Mouse (Mus musculus) forebrain, postnatal 0 days (tissue): ENCODE measurements at regions not wholly inside any gene's neighbourhood (a gene's known extent, or its start where the extent isn't known, plus 50 kb on each side); places are given as distances from the start of the nearest gene placed in this dataset.
A peak's percentile ranks its signal among the peaks of the same experiment; 100 is the strongest.

Experiments
- ATAC-seq: fragments of 200-750 bp; cut with Nextera tagmentation; 2 replicates; pipeline ENCODE4 v1.8.0; 2017; ENCODE audit warnings: mild to moderate bottlenecking, moderate library complexity
- DNase-seq: peaks from one replicate; pipeline ENCODE4 v3.0.0-alpha.2; 2015
- H3K27ac ChIP-seq: fragments of 300-500 bp; sonication (generic); 2 replicates; pipeline ENCODE4 v1.5.1; 2014; ENCODE audit warnings: low read depth, mild to moderate bottlenecking, antibody characterized with exemption, low read length, moderate library complexity, mixed read lengths
- H3K27me3 ChIP-seq: fragments of 300-500 bp; sonication (generic); 2 replicates; pipeline ENCODE4 v1.6.1; 2014; ENCODE audit warnings: mild to moderate bottlenecking, low read length, mixed read lengths; ENCODE audit not compliant: insufficient read depth
- H3K36me3 ChIP-seq: fragments of 300-500 bp; sonication (generic); 2 replicates; pipeline ENCODE4 v1.6.1; 2014; ENCODE audit warnings: mild to moderate bottlenecking, moderate library complexity; ENCODE audit not compliant: insufficient read depth
- H3K4me1 ChIP-seq: fragments of 300-500 bp; sonication (generic); 2 replicates; pipeline ENCODE4 v1.6.1; 2014; ENCODE audit warnings: antibody characterized with exemption; ENCODE audit not compliant: insufficient read depth
- H3K4me2 ChIP-seq: fragments of 300-500 bp; sonication (generic); 2 replicates; pipeline ENCODE4 v1.6.1; 2014; ENCODE audit warnings: low read depth, mild to moderate bottlenecking, moderate library complexity
- H3K4me3 ChIP-seq: fragments of 300-500 bp; sonication (generic); 2 replicates; pipeline ENCODE4 v1.5.1; 2014; ENCODE audit warnings: low read depth, low read length, mixed read lengths
- H3K9ac ChIP-seq: fragments of 300-500 bp; sonication (generic); 2 replicates; pipeline ENCODE4 v1.6.1; 2014; ENCODE audit warnings: mild to moderate bottlenecking
- H3K9me3 ChIP-seq: fragments of 300-500 bp; sonication (generic); 2 replicates; pipeline ENCODE4 v1.6.1; 2016; ENCODE audit warnings: low read length
- CTCF ChIP-seq: sonication (generic); IDR thresholded peaks from 2 replicates; pipeline ENCODE4 v1.5.1; 2016; ENCODE audit warnings: antibody characterized with exemption, control low read depth, low read depth
- WGBS: fragments of 180-500 bp; shearing (Covaris S2); extraction: QIAGEN DNeasy Blood & Tissue Kit; methylation state at CpG from one replicate; pipeline ENCODE4 v1.1.7; 2014; 5-methylcytosine and 5-hydroxymethylcytosine counted together

DNA sequence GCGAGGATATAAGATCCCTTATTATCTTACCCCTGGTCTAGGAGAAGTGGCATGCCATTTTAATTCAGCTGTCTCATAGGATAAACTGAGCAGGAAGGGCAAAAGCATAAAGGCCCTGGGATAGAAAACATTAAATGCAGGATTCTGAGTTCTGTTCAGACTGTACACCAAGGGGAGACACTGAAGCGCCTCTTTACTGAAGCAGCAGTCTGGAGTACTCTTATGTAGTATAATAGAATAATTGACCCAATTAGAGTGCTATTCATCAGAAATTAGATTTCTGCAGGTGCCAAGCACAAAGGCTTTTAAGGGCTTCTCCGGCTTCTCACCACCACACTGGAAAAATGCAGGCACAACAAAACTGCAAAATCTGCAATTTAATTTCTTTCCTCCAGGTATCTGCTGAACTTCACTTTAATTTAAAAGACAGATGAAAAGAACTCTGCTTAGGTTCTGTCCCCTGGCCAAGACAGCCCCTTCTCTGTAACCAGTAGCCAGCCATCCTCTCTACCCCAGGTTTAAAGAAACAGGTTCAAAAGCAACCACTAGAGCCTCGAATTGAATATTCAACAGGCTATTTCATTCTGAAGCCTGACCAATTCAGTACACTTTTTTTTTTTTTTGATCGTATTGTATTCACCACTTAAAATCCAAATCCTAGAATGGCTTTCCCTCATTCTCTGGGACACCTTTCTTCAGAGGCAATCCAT is 708.6 kb downstream of the Ndufa4 start:
- no peak for TF ChIP-seq CTCF
- no peaks in the 10 kb centered on the region for H3K27me3 ChIP-seq
- 24% methylated on average over 5 of the region's 5 CpGs for WGBS
- no peak overlapping the region for H3K9ac ChIP-seq
- H3K4me1 ChIP-seq = no peaks in the 10 kb centered on the region
- DNase-seq (no peak), ATAC-seq (peak; percentile 76; the same call in 1 of the 2 replicates)
- H3K27ac ChIP-seq = no peak overlapping the region
- no peaks in the 10 kb centered on the region for H3K36me3 ChIP-seq
- no peak overlapping the region for H3K4me3 ChIP-seq
- no peak overlapping the region for H3K4me2 ChIP-seq
- H3K9me3 ChIP-seq = no peaks in the 10 kb centered on the region

DNA sequence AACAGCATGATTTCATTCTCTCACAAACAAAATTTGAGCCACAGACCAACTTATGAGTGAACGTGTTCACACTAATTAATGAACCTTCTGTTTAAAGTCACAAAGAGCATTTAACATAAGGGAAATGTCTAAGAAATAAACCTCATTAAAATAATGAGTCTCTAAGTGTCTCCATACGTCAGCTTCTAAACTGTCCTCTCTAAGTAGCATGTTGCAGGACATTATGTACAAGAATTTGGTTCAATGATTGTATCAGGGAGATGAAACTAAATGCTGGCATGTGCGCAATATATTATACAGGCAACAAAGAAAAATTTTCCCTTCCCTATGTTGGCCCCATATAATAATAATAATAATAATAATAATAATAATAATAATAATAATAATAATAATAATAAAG is 709.2 kb downstream of the Ndufa4 start:
- 39% methylated on average over 3 of the region's 3 CpGs for WGBS

More for the DNA sequence above, 709.2 kb downstream of the Ndufa4 start:
- H3K9me3 ChIP-seq = no peaks in the 10 kb centered on the region
- H3K4me1 ChIP-seq = no peaks in the 10 kb centered on the region
- ATAC-seq (no peak), DNase-seq (no peak)
- H3K27me3 ChIP-seq = no peaks in the 10 kb centered on the region
- H3K4me2 ChIP-seq = no peak overlapping the region
- TF ChIP-seq CTCF = no peak
- H3K36me3 ChIP-seq = no peaks in the 10 kb centered on the region
- no peak overlapping the region for H3K4me3 ChIP-seq
- no peak overlapping the region for H3K9ac ChIP-seq
- no peak overlapping the region for H3K27ac ChIP-seq
